Mouse (Mus musculus): ENCODE results near the gene Gm609. TPM values are rescaled to one million over a fixed set of nuclear protein-coding genes. Genes with fewer than 3 reads are reported as not detected.

The Gm609 gene
- total RNA-seq, 2 experiments from 2014 or later, result 0.14 TPM; not detected in 1

DNA sequence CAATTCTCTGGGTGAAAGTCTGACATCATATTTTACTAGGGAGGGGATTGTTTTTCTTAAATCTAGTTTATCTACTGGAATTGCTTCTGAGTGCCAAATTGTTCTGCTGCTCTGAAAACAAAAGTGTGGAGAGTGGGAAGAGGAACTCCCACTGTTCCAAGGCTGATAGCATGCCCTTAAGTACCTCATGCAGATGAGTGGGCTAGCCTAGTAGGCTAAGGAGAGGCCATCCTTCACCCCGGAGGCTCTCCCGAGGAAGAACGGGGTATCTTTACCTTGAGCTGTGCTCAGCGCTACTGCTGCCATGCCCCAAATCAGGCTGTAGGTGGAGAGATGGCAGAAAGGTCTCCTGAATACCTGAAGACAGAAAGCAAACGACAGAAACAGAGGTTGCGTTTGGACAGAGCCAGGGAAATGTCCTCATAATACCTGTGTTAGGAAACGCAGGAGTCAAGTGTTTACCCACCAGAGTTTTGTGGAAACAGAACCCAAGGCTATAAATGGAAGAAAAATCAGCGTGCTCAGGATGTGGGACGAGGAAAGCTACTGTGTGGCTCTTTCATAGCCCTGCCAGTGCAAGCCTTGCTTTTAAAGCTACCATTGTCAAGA is 92.7 kb downstream of the Gm609 start:
- intact Hi-C loops (cut with DNase I), result no loop called here
- DNase-seq (ENCODE audit: low spot score in 2 of 2), result no peak

DNA sequence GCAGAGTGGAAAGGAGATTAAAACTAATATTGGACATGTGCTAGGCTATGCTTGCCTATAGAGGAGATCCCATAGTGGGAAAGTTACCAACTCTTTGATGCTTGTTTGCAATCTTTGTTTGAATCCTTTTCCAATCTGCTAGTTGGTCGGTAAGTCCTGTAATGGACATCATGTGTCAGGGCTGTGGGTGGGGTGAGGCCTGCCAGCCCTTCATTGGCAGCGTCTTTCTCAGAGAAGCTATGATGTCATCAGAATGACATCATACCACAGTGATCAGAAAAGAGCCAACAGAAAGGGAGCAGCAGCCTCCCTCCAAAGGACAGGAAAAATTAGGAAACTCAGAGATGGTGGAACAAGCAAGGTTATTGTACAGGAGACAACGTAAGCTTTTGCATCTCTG is 93.4 kb downstream of the Gm609 start:
- intact Hi-C loops (cut with DNase I), result no loop called here
- no peak for DNase-seq (ENCODE audit: low spot score in 2 of 2)

DNA sequence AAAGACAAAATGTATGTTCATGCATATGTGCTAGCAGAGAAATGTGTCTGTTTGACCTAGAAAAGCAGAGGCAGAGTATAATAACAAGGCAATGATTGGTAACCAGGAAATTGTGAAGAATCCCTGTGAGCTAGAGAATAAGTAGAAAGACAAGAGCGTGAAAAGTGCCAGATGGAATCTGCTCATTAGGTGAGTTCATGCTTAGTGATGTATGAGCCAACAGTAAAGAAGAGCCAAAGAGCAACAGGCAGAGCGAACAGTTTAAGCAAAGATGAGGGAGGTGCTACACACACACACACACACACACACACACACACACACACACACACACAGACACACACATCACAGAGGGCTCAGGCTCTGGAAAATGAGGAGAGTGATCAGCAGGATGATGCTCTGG is 95.3 kb downstream of the Gm609 start:
- intact Hi-C loops (cut with DNase I), result no loop called here

GRCm38 (mm10) chr16:45392246-45392645 is 100.5 kb downstream of the Gm609 start:
- intact Hi-C loops (cut with DNase I), result no loop called here
- DNase-seq (ENCODE audit: low spot score in 2 of 2), result no peak

More for the DNA sequence above, 95.3 kb downstream of the Gm609 start:
- peak; percentile 13 for DNase-seq (ENCODE audit: low spot score in 2 of 2)

DNA sequence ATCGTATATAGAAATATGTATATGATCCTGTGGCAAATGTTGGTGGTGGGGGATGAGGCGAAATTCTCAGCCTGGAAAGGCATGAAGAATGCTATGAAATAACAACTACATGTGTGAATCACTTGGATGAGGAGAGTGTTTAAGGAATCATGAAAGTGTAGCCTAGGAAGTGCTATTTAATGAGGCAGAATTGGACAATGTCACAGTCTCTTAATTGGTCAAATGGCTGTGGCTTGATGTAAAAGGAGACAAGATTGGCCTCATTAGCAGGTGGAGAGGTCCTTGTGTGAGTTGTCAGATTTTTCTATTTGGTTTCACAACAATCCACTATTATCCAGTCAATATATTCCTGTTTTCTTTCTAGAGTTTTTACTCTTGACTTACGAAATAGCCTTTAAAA is 101.1 kb downstream of the Gm609 start:
- DNase-seq (ENCODE audit: low spot score in 2 of 2), result no peak
- intact Hi-C loops (cut with DNase I), result no loop called here

- DNase-seq (ENCODE audit: low spot score in 2 of 2), result no peak
- intact Hi-C loops (cut with DNase I), result no loop called here
These were observed 102.3 kb downstream of the Gm609 start for GRCm38 (mm10) chr16:45390286-45390956.

DNA sequence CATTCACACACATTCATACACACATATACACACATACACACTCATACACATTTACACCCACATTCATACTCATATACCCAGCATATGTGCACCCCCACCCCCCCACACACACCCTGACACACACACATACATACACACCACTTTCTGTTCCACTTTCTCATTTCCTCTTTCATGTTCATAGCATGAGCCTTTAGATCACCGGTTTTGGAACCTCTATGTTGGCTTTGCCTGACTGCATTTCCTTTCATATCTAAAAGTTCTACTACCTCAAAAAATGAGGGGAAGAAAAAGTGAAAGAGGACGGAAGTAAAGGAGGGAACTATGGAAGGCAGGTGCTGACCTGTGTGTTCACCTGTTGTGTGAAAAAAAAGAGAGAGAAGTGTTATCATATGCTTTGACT is 102.9 kb downstream of the Gm609 start:
- intact Hi-C loops (cut with DNase I), result no loop called here
- no peak for DNase-seq (ENCODE audit: low spot score in 2 of 2)

- no peak for DNase-seq (ENCODE audit: low spot score in 2 of 2)
- intact Hi-C loops (cut with DNase I), result no loop called here
These were observed 103.7 kb downstream of the Gm609 start for GRCm38 (mm10) chr16:45389041-45389440.

- intact Hi-C loops (cut with DNase I), result no loop called here
- DNase-seq (ENCODE audit: low spot score in 2 of 2), result no peak
These were observed 111.0 kb downstream of the Gm609 start for GRCm38 (mm10) chr16:45381811-45382210.

DNA sequence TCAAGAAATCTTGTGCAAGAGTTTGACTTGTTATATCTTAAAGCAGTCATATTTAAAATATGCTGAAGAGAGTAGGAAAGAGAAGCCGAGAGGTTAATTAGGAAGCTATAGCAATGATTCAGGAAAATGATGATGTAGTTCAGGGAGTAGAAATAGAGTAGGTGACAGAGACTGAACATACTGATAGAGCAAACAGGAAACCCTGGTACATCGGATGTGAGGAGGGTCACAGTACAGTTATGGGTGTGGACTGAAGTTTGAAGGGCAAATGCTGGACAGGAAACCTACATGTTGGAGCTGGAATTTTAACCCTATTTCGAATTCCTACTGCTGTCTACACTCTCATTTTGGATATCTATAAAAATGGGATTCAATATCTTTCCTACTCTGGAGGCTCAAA is 113.8 kb downstream of the Gm609 start:
- intact Hi-C loops (cut with DNase I), result no loop called here
- DNase-seq (ENCODE audit: low spot score in 2 of 2), result no peak

DNA sequence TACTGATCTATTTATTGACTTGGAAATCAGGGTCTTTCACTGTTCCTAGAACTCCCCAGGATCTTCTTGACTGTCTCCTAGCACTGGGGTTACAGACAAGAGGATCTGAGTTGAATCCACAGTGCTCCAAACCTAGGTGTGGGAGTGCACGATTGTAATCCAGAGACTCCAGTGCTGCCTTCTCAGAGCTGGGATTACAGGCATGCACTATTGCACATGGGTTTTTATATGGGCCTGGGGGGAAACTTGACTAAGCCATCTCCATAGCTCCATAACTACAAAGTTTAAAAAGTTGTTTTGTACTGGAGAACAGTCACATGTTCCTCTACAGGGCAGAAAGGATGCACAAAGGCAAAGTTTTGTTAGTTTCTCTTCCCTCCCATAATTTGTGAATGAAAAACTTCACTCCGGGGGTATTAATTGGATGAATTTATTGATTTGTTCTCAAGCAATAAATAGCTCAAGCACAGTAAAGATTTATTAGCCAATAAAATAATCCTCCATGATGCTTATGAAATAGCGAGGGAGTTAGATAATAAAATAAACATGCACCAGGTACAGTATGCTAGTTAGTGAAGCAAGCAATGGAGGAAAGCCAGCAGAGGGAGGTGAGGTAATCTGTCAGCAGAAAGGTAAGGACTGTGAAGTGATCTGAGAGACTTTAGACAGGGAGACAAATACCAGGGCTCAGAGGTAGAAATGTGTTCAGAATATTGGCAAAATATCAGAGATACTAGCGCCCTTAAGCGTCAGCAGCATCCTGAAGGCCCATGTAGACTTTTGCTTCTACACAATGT is 114.4 kb downstream of the Gm609 start:
- DNase-seq (ENCODE audit: low spot score in 2 of 2), result no peak
- intact Hi-C loops (cut with DNase I), result no loop called here

- intact Hi-C loops (cut with DNase I), result no loop called here
These were observed 115.4 kb downstream of the Gm609 start for GRCm38 (mm10) chr16:45377332-45377731.

GRCm38 (mm10) chr16:45376812-45377211 is 116.0 kb downstream of the Gm609 start:
- DNase-seq (ENCODE audit: low spot score in 2 of 2), result no peak
- intact Hi-C loops (cut with DNase I), result no loop called here

More at GRCm38 (mm10) chr16:45377332-45377731, 115.4 kb downstream of the Gm609 start:
- no peak for DNase-seq (ENCODE audit: low spot score in 2 of 2)

- peak; percentile 17 to 25 for DNase-seq (ENCODE audit: low spot score in 2 of 2)
- intact Hi-C loops (cut with DNase I), result no loop called here
These were observed 116.5 kb downstream of the Gm609 start for GRCm38 (mm10) chr16:45376294-45376693.

DNA sequence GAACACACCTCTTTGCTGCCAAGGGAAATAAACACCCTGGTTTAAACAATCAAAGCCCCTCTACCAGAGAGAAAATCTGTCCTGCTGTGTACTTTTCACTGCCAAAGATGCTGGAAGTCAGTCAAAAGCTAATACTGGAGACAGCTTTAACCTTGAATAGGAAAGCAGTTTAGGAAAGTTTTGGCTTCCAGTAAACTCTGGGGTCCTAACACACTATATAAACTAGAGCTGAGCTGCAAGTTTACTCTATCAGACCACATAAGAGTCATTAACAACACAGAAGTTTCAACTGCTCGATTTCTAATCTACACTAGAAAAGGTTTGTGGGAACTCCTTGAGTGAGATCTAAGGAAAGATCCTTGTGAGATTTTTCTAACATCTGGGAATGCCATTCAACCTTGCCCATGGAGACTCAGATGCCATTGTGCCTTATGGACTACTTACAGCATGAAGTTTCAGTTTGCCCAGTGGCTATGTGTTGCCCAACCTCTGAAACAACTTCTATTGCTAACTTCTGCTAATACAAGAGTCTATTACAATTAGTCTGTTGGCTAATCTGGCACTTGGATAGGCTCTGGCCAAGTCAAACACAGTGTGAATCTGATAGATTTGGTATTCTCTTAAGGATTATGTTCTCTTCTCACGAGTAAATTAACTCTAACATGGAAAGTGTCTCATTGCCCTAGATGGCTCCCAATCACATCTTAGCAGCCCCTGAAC is 117.1 kb downstream of the Gm609 start:
- intact Hi-C loops (cut with DNase I), result no loop called here
- DNase-seq (ENCODE audit: low spot score in 2 of 2), result no peak

GRCm38 (mm10) chr16:45374074-45374473 is 118.7 kb downstream of the Gm609 start:
- intact Hi-C loops (cut with DNase I), result no loop called here
- DNase-seq (ENCODE audit: low spot score in 2 of 2), result no peak

DNA sequence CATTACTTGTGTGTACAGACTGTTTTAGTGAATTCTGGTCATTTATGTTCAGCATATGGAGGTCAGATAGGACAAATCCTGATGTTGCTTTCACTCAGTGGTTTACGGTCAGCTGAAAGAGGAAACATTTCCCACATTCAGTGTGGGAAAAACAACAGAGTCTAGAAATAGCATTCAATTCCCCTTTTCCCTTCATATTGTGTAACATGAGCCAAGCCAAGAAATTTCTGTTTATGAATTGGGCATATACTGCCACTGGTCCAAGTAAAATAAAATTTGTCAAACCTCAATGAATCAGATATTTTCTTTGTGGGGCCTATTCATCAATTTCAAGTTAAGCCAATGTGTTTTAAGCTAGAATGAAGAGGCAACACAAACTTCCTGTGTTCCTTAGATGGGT is 121.7 kb downstream of the Gm609 start:
- no peak for DNase-seq (ENCODE audit: low spot score in 2 of 2)
- intact Hi-C loops (cut with DNase I), result no loop called here

- DNase-seq (ENCODE audit: low spot score in 2 of 2), result no peak
- intact Hi-C loops (cut with DNase I), result no loop called here
These were observed 123.3 kb downstream of the Gm609 start for GRCm38 (mm10) chr16:45369285-45369965.

DNA sequence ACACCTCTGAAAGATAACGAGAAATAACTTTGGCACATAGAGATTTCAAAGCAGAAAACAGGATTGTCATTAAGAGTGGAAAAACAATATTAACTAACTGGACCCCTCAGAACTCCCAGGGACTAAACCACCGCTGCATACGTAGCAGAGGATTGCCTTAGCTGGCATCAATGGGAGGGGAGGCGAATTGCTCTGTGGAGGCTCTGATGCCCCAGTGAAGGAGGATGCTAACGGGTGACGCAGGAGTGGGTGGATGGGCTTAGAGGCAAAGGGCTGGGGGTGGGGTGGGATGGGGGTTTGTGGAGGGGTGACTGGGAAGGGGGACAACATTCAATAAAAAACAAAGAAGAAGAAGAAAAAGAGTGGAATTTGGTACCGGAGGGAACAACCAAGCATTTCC is 126.7 kb downstream of the Gm609 start:
- intact Hi-C loops (cut with DNase I), result no loop called here
- no peak for DNase-seq (ENCODE audit: low spot score in 2 of 2)

DNA sequence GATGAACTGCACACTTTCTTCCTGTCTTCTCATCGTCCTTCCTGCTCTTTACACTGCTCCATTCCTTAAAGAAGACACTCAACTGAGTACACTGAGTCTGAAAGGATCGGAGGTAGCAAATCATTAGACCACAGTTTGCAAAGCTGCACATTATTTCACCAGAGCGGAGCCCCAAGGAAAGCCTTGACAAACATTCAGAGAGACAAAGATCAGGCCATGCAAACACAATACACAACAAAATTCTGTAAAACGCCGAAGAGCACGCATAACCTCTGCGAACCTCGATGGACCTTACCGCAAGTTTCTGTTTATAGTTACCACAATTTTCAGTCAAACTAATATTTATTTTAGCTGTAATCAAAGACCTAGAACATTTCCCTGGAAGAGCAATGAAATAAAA is 127.4 kb downstream of the Gm609 start:
- intact Hi-C loops (cut with DNase I), result no loop called here
- DNase-seq (ENCODE audit: low spot score in 2 of 2), result no peak

Data from left cerebral cortex, postnatal 25 days (tissue).